Mouse (Mus musculus): ENCODE measurements around the gene Dlx6.

Gene Dlx6

GRCm38 (mm10) chr6:6877346-6877910 is 14.3 kb downstream of the Dlx6 start:
- DNase-seq (ENCODE audit: low read depth) = no peak

- no peak for DNase-seq (ENCODE audit: low read depth)
Measured at GRCm38 (mm10) chr6:6877981-6878840, 15.1 kb downstream of the Dlx6 start.

DNA sequence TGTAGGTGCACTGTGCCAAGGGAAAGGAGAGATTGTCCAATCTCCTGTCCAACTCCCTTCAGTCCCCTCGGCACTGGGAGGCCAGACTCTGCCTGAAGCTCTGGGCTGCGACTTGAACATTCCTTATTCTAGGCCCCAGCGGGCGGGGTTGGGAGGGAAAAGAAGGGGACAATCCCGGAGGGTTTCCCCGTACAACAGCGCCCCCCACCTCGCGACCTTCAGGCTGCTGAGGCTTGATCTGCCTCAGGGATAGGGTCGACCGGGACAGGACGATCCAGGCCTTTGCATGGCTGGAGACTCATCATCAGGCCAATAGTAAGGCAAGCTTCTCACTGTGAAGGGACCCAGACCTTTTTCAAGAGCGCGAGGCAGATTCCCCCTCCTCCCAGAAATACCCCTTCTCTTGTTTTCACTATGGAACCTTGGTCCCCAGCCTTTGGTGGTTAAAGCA is 15.7 kb downstream of the Dlx6 start:
- no peak for DNase-seq (ENCODE audit: low read depth)

DNA sequence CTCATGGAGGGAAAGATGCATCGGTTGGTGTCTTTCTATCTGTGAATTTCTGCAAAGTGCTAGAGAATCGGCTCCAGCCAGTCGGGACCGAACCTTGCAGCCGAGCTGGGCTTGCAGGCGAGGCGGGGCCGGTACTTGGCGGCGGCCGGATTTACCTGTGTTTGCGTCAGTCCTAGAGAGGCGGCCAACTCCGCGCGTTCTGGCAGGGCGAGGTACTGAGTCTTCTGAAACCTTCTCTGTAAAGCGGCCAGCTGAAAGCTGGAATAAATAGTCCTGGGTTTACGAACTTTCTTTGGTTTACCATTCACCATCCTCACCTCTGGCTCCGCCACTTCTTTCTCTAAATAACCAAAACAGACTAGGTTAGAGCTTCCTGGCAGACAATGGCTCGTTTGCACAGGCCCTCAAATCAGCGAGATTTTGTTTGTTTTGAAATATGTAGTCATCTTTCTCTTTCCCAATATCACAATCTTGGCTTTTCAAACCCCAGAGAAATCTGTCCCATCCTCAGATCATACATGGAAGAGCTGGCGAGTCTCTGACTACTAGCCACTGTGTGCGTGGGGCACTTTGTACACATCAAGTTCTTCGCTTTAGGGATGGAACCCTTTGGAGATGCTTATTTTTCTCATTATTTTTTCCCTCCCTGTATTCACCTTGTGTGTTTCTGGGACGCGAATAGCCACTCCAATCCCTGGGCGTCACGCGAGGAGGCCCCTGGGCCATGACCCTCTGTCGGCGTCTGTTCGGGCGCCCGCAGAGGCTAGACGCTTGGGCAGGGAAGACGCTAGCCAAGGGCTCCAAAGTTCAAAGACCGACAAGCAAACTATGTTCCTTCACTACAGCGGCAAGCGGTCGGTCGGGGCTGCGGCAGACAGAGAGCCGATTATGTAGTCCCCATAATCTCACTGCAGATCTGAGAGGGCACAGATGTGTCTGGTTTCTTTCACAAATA is 16.5 kb downstream of the Dlx6 start:
- no peak for DNase-seq (ENCODE audit: low read depth)

- DNase-seq (ENCODE audit: low read depth) = no peak
Measured at GRCm38 (mm10) chr6:6880361-6881114, 17.4 kb downstream of the Dlx6 start.

DNA sequence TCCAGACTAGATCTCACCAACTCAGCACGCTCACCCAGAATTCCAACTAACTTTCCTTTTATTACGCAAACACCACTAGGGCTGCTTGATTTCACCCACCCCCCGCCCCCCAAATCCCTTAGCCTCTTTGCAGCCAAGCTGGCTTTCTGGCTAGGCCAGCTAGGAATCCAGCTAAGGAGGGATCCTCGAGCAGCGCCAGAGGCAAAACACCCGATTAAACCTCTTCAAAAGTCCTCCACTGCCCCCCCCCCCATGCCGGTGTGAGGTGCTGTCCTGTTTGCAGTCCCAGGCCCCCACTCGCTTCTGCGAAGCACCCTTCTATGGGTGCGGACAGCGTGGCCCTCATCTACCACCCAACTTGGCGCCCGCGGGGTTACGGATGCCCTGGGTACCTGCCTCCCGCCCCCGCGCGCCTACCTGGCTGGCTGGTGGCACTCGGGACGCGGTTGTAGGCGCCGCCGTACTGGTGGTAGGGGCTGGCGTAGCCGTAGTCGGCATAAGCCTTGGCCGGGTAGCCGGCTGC is 18.0 kb downstream of the Dlx6 start:
- DNase-seq (ENCODE audit: low read depth) = no peak

DNA sequence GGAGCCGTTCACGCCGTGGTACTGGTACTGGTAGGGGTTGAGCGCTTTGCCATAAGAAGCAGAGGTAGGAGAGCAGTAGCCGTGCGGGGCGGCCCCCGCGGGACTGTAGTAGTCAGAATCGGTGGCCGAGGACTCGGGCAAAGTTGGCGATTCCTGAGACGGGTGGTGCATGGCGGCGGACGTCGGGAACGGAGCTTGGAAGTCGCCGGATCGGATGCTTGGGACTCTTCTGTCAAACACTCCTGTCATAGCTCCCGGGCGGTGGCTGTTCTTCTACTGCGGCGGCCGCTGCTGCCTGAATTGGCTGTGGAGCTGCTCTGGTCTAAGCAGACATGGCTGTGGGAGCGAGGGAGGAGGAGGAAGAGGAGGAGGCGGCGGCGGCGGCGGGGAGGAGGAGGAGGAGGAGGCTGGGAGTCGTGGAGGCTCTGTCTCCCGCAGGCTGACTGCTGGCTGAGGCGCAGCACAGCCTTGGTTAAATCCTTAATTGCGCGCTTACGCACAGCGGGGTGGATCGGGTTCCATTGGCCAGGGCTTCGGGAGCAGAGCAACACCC is 18.6 kb downstream of the Dlx6 start, which contains the start of gene Dlx5:
Dlx5 (minus strand) TSS at position 448 of the 553 bp plus-strand sequence.
- peak; percentile 75 for DNase-seq (ENCODE audit: low read depth)

GRCm38 (mm10) chr6:6882266-6882797 is 19.2 kb downstream of the Dlx6 start:
- DNase-seq (ENCODE audit: low read depth) = no peak

GRCm38 (mm10) chr6:6884897-6885296 is 21.8 kb downstream of the Dlx6 start:
- no peak for DNase-seq (ENCODE audit: low read depth)

GRCm38 (mm10) chr6:6886225-6886624 is 23.1 kb downstream of the Dlx6 start:
- no peak for DNase-seq (ENCODE audit: low read depth)

GRCm38 (mm10) chr6:6890047-6890446 is 26.9 kb downstream of the Dlx6 start:
- DNase-seq (ENCODE audit: low read depth) = no peak

DNA sequence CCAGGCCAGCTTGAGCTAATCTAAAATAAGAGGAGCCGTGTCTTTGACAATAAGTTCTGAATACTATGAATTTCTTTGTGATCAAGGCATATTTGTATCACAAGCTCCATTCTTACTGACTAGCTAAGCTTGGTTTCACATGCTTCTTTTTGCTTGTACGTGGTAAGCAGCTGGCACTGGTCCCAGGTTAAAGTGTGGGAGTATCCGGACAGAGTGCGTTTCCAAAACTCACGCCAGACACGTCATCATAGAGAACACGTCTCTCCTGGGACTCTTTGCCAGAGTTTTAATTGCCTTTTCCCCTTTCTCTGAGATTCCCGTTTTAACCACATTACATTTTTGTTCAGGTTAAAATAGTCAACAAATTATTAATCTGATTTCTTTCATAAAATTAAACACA is 46.5 kb downstream of the Dlx6 start:
- peak; percentile 86 for DNase-seq (ENCODE audit: low read depth)

DNA sequence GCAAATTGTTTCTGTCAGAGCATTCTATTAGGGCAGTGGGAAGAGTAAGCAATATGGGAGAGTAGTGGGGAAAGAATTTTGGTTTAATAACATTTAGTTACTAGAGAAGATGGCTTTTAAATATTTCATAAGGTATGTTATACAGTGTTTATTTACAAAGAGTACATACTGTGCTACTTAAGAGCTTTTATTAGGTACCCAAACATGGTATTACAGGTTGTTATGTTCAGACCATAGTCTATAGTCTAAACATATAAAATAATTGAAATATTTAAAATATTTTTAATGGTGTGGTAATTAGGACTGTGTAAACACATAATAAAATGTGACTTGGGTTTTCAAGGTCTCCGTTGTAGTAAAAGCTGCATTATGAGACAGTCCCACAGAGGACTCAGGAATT is 51.2 kb downstream of the Dlx6 start:
- DNase-seq (ENCODE audit: low read depth) = no peak

GRCm38 (mm10) chr6:6914849-6915525 is 51.9 kb downstream of the Dlx6 start:
- peak; percentile 30 for DNase-seq (ENCODE audit: low read depth)

- no peak for DNase-seq (ENCODE audit: low read depth)
Measured at GRCm38 (mm10) chr6:6915526-6915915, 52.4 kb downstream of the Dlx6 start.

DNA sequence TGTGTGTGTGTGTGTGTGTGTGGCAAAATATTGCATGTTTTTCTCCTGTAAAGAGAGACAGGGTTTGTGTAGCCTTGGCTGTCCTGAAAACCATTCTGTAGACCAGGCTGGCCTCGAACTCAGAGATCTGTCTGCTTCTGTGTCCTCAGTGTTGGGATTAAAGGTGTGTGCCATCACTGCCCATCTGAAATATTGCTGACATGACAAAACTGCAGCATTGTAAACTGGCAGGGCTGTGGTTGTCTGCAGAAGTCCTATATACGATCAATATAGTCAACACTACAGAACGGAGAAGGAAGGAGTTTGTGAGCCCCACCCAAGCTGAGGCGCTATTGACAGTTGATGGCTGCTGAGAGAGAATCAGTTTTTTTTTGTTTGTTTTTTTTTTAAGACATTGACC is 54.2 kb downstream of the Dlx6 start:
- no peak for DNase-seq (ENCODE audit: low read depth)

Data from fibroblast of lung, adult 2 months (primary cell).